Mouse (Mus musculus) T-cell, adult 66 days (primary cell): ENCODE measurements around the gene Vmn1r48. TPM values are rescaled to one million over a fixed set of nuclear protein-coding genes. Genes with fewer than 3 reads are reported as not detected.

ENCODE experiments used
- total RNA-seq, 2 experiments: library from RNA; stranded (reverse); gene quantifications; 3 replicates in 1 of 2; 4 replicates in 1 of 2; pipeline ENCODE4 v1.2.4; 2023

Vmn1r48 gene
- total RNA-seq: not detected

DNA sequence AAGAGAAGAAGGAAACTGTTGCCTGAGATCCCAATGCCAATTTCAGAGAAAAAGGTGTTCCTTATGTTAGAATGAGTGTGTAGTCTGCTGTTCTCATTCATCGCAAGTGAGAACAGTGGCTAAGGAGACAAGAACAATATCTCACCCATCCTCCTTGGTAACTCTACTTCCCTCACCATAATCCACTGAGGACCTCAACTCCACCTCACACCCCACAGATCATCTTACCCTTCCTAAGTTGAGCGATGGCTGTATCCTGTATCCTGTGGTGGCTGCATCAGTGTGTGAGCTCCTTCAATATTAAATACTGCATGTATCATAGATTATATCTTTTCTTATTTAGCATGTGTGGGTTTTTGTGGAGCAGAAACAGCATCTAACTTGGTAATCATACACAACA is at the start of gene Vmn1r48:
Vmn1r48 (minus strand) TSS at position 101 of the 400 bp plus-strand sequence.

DNA sequence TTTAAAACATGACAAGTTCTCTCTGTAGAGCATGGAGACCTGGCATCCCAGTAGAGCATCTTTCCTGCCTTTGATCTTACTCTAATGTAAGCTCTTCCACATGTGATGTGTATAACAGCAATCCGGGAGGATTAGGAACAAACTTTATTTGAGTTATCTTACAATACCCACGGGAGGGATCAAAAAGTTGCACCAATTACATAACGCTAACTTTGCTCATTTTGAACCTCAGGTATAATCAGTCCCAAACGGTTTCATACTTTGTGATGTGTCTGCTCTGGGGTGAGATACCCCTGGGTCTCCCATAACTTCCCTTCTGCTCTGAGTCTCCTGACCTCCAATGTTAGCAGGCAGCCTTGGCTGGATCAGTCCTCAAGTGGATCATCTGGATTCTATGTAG is 41.8 kb upstream of the Vmn1r48 start, which contains the start of gene Vmn1r49:
Vmn1r49 (minus strand) TSS at position 101 of the 400 bp plus-strand sequence.

DNA sequence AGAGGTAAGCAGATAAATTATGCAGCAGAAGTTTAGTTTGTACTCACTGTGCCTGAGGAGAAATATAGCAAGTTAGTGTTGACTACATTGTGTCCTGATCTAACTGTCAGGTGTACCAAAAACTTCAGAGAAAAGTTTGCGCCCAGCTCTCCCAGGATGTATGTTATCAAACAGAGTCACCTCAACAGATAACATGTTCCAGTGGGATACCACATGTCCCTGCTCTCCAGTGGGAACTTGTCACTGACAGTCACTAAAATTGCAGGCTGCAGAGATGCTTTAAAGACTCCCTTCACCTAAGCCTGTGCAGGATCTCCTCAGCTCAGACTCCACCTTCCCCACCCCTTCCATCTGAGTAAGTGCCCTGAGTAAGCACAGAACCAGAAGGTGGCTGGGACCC is 20.8 kb downstream of the Vmn1r48 start, which contains the start of gene Vmn1r47:
Vmn1r47 (plus strand) TSS at position 301 of the 400 bp plus-strand sequence.

Other genes with a start within 250 kb of the Vmn1r48 start
- gene Vmn1r42, start 160.4 kb downstream of the Vmn1r48 start, total RNA-seq: not detected
- not detected for gene Vmn1r43, start 160.4 kb downstream of the Vmn1r48 start, total RNA-seq
- not detected for gene Vmn1r44, start 153.2 kb downstream of the Vmn1r48 start, total RNA-seq
- not detected for gene Vmn1r45, start 96.2 kb downstream of the Vmn1r48 start, total RNA-seq
- gene Vmn1r46, start 67.5 kb downstream of the Vmn1r48 start, total RNA-seq: not detected
- gene Vmn1r47, start 20.7 kb downstream of the Vmn1r48 start, total RNA-seq: not detected
- not detected for gene Vmn1r49, start 41.7 kb upstream of the Vmn1r48 start, total RNA-seq
- gene Vmn1r50, start 64.6 kb upstream of the Vmn1r48 start, total RNA-seq: not detected
- gene Vmn1r51, start 85.8 kb upstream of the Vmn1r48 start, total RNA-seq: not detected
- gene Vmn1r52, start 138.0 kb upstream of the Vmn1r48 start, total RNA-seq: not detected
- not detected for gene V1ra8, start 166.0 kb upstream of the Vmn1r48 start, total RNA-seq
- not detected for gene Vmn1r53, start 187.6 kb upstream of the Vmn1r48 start, total RNA-seq
- gene Vmn1r54, start 209.5 kb upstream of the Vmn1r48 start, total RNA-seq: not detected